Mouse (Mus musculus) neural tube, embryonic 11.5 days (tissue): Measurements from ENCODE around the gene Klhdc3. TPM values are rescaled to one million over a fixed set of nuclear protein-coding genes. Genes with fewer than 3 reads are reported as not detected.
A peak's percentile ranks its signal among the peaks of the same experiment; 100 is the strongest.

Experiments used
- ATAC-seq: fragments of 200-750 bp; cut with Nextera tagmentation; 2 replicates; pipeline ENCODE4 v1.8.0; 2017; ENCODE audit warnings: moderate number of reproducible peaks, mild to moderate bottlenecking, moderate TSS enrichment, moderate library complexity; ENCODE audit not compliant: insufficient read depth, low FRiP score, low TSS enrichment
- DNase-seq: peaks from one replicate; pipeline ENCODE4 v3.0.0-alpha.2; 2015; ENCODE audit warnings: low spot score
- H3K27ac ChIP-seq: fragments of 300-500 bp; sonication (generic); 2 replicates; pipeline ENCODE4 v1.5.1; 2014; ENCODE audit warnings: low read depth, mild to moderate bottlenecking, low read length
- H3K27me3 ChIP-seq: fragments of 300-500 bp; sonication (generic); 2 replicates; pipeline ENCODE4 v1.6.1; 2014; ENCODE audit warnings: mild to moderate bottlenecking, low read length, mixed read lengths; ENCODE audit not compliant: control insufficient read depth, insufficient read depth
- H3K36me3 ChIP-seq: fragments of 300-500 bp; sonication (generic); 2 replicates; pipeline ENCODE4 v1.6.1; 2014; ENCODE audit warnings: mild to moderate bottlenecking, low read length, moderate library complexity, mixed read lengths; ENCODE audit not compliant: control insufficient read depth, insufficient read depth
- H3K4me1 ChIP-seq: fragments of 300-500 bp; sonication (generic); 2 replicates; pipeline ENCODE4 v1.6.1; 2014; ENCODE audit warnings: low read length, mixed read lengths; ENCODE audit not compliant: control insufficient read depth, insufficient read depth
- H3K4me2 ChIP-seq: fragments of 300-500 bp; sonication (generic); 2 replicates; pipeline ENCODE4 v1.6.1; 2014; ENCODE audit warnings: low read depth, mild to moderate bottlenecking, moderate library complexity
- H3K4me3 ChIP-seq: fragments of 300-500 bp; sonication (generic); 2 replicates; pipeline ENCODE4 v1.5.1; 2014; ENCODE audit warnings: low read depth, low read length
- H3K9ac ChIP-seq: fragments of 300-500 bp; sonication (generic); 2 replicates; pipeline ENCODE4 v1.6.1; 2014; ENCODE audit warnings: mild to moderate bottlenecking, low read length
- H3K9me3 ChIP-seq: fragments of 300-500 bp; sonication (generic); 2 replicates; pipeline ENCODE4 v1.6.1; 2016; ENCODE audit warnings: low read length; ENCODE audit not compliant: control insufficient read depth
- WGBS: fragments of 180-500 bp; shearing (Covaris S2); extraction: QIAGEN DNeasy Blood & Tissue Kit; methylation state at CpG from one replicate; pipeline ENCODE4 v1.1.7; 2014; 5-methylcytosine and 5-hydroxymethylcytosine counted together
- polyA plus RNA-seq: library from polyadenylated mRNA; unstranded; fragments of >200 nt; fragmentation: Nextera tagmentation; extraction: Ambion mirVana; gene quantifications from 2 replicates; pipeline ENCODE4 v1.2.1, GENCODE M21; 2014

The Klhdc3 gene
- polyA plus RNA-seq, 1 experiment from 2014 or later, result 130 TPM

- ATAC-seq (no peak), DNase-seq (no peak)
- Histone ChIP-seq H3K9me3 (no peaks in the 10 kb centered on the region), H3K27me3 (no peaks in the 10 kb centered on the region), H3K4me3 (no peak overlapping the region), H3K9ac (no peak overlapping the region), H3K36me3 (peaks cover 4% of the 10 kb centered on the region; the same call in 1 of the 2 replicates), H3K4me1 (no peaks in the 10 kb centered on the region), H3K4me2 (no peak overlapping the region), H3K27ac (no peak overlapping the region)
- 89% methylated on average over 7 of the region's 7 CpGs for WGBS
These were observed 40.4 kb upstream of the Klhdc3 start for GRCm38 (mm10) chr17:46721077-46721476.

- no peak overlapping the region for H3K4me2 ChIP-seq
- DNase-seq (no peak), ATAC-seq (no peak)
- H3K9ac ChIP-seq, result no peak overlapping the region
- 94% methylated on average over 11 of the region's 11 CpGs for WGBS
- no peaks in the 10 kb centered on the region for H3K9me3 ChIP-seq
- no peak overlapping the region for H3K27ac ChIP-seq
- peaks cover 4% of the 10 kb centered on the region; the same call in 1 of the 2 replicates for H3K36me3 ChIP-seq
- H3K27me3 ChIP-seq, result no peaks in the 10 kb centered on the region
- H3K4me1 ChIP-seq, result peaks cover 9% of the 10 kb centered on the region
- no peak overlapping the region for H3K4me3 ChIP-seq
These were observed 34.2 kb upstream of the Klhdc3 start for GRCm38 (mm10) chr17:46714756-46715481.

- ATAC-seq (no peak), DNase-seq (no peak)
- no peak overlapping the region for H3K27ac ChIP-seq
- H3K9me3 ChIP-seq, result no peaks in the 10 kb centered on the region
- no peak overlapping the region for H3K9ac ChIP-seq
- peaks cover 4% of the 10 kb centered on the region; the same call in 1 of the 2 replicates for H3K36me3 ChIP-seq
- H3K4me1 ChIP-seq, result peaks cover 9% of the 10 kb centered on the region
- 86% methylated on average over 9 of the region's 9 CpGs for WGBS
- no peak overlapping the region for H3K4me2 ChIP-seq
- H3K4me3 ChIP-seq, result no peak overlapping the region
- H3K27me3 ChIP-seq, result no peaks in the 10 kb centered on the region
These were observed 33.1 kb upstream of the Klhdc3 start for GRCm38 (mm10) chr17:46713849-46714248.

GRCm38 (mm10) chr17:46712442-46712841, 31.7 kb upstream of the Klhdc3 start:
- Histone ChIP-seq H3K9ac (peak overlapping the region; percentile 90), H3K4me3 (peak overlapping the region; percentile 98), H3K9me3 (no peaks in the 10 kb centered on the region), H3K27me3 (no peaks in the 10 kb centered on the region), H3K4me1 (peaks cover 9% of the 10 kb centered on the region), H3K4me2 (peak overlapping the region; percentile 99), H3K36me3 (peaks cover 4% of the 10 kb centered on the region; the same call in 1 of the 2 replicates), H3K27ac (no peak overlapping the region)
- DNase-seq (no peak), ATAC-seq (no peak)
- WGBS, result 83% methylated on average over 7 of the region's 7 CpGs

- H3K36me3 ChIP-seq, result peaks cover 4% of the 10 kb centered on the region; the same call in 1 of the 2 replicates
- peak overlapping the region; percentile 98 for H3K4me3 ChIP-seq
- peaks cover 9% of the 10 kb centered on the region for H3K4me1 ChIP-seq
- WGBS, result under 1% methylated on average over 68 of the region's 76 CpGs
- no peak for DNase-seq
- peak; percentile 59 for ATAC-seq
- 0 out of 2 replicates have a peak overlapping the region, but pooled peaks have one; percentile 62 for H3K27ac ChIP-seq
- H3K27me3 ChIP-seq, result no peaks in the 10 kb centered on the region
- no peaks in the 10 kb centered on the region for H3K9me3 ChIP-seq
- peak overlapping the region; percentile 90 for H3K9ac ChIP-seq
- peak overlapping the region; percentile 99 for H3K4me2 ChIP-seq
These were observed 31.0 kb upstream of the Klhdc3 start for GRCm38 (mm10) chr17:46711612-46712271.

GRCm38 (mm10) chr17:46710959-46711597, 30.4 kb upstream of the Klhdc3 start, which contains the start of gene Pex6:
Pex6 (plus strand) TSS chr17:46711463.
- 8% methylated on average over 36 of the region's 36 CpGs for WGBS
- H3K4me1 ChIP-seq, result peaks cover 9% of the 10 kb centered on the region
- H3K27me3 ChIP-seq, result no peaks in the 10 kb centered on the region
- DNase-seq (peak; percentile 93), ATAC-seq (peak; percentile 87)
- H3K9me3 ChIP-seq, result no peaks in the 10 kb centered on the region
- peaks cover 4% of the 10 kb centered on the region; the same call in 1 of the 2 replicates for H3K36me3 ChIP-seq
- peak within 1 kb of the TSS; percentile 90 for H3K9ac ChIP-seq
- peak within 1 kb of the TSS; percentile 99 for H3K4me2 ChIP-seq
- H3K27ac ChIP-seq, result 0 out of 2 replicates have a peak within 1 kb of the TSS, but pooled peaks have one; percentile 62
- H3K4me3 ChIP-seq, result peak within 1 kb of the TSS; percentile 98

GRCm38 (mm10) chr17:46706375-46707089, 25.8 kb upstream of the Klhdc3 start:
- Histone ChIP-seq H3K4me1 (peaks cover 17% of the 10 kb centered on the region), H3K27ac (no peak overlapping the region), H3K36me3 (no peaks in the 10 kb centered on the region), H3K9ac (no peak overlapping the region), H3K9me3 (no peaks in the 10 kb centered on the region), H3K4me3 (no peak overlapping the region), H3K27me3 (no peaks in the 10 kb centered on the region), H3K4me2 (no peak overlapping the region)
- DNase-seq (no peak), ATAC-seq (no peak)
- 92% methylated on average over 14 of the region's 14 CpGs for WGBS
